Mouse (Mus musculus): ENCODE measurements around the gene Iqsec1. TPM values are rescaled to one million over a fixed set of nuclear protein-coding genes. Genes with fewer than 3 reads are reported as not detected.

Gene Iqsec1
- total and polyA plus RNA-seq, 2 experiments from 2014 or later: 34.5 to 149 TPM

DNA sequence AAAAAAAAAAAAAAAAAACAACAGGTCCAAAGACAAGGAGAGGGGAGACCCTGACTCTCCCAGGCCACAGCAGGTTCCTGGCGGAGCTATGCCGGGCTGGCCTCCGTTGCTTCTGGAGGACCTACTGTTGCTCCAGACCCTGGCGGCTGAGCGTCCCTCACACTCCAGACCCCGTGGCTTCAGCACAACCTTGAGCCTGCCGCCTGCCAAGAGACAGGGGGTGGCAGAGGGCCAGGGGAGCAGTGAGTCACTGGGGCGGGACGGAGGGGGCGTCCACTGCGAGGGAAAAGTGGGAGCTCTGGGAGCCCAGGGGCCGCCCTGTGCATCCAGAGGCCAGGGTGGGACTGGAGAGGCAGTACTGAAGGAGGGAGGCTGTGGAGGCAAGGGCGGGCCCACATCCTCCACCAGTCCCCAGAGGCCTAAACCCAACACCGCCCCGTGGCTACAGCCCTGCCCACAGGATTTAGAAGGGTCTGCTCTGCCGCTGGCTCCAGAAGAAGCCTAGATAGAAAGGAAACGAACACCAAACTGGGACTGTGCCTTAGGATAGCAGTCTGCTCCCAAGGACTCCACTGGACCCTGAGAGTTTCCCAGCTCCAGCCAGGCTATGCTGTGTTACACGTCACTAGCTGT lies 224.4 kb downstream of the Iqsec1 start:
- Histone ChIP-seq H3K4me2 (ENCODE audit: low read depth, low read length, poor library complexity, severe bottlenecking) (no peak overlapping the region), H3K27ac (ENCODE audit: low read depth, low read length) (peak overlapping the region; percentile 32; the same call in 1 of the 2 replicates), H3K4me3 (ENCODE audit: low read depth, low read length) (no peak overlapping the region), H3K4me1 (ENCODE audit: insufficient read depth, low read length) (peaks cover 7% of the 10 kb centered on the region; the same call in 1 of the 2 replicates), H3K9ac (replicated peaks; ENCODE audit: low read length, poor library complexity, severe bottlenecking) (0 out of 2 replicates have a peak overlapping the region, but pooled peaks have one; percentile 1), H3K9me3 (ENCODE audit: low read length) (no peaks in the 10 kb centered on the region), H3K27me3 (ENCODE audit: insufficient read depth, low read length) (no peaks in the 10 kb centered on the region), H3K36me3 (ENCODE audit: insufficient read depth, low read length) (no peaks in the 10 kb centered on the region)
- 34% methylated on average over 18 of the region's 18 CpGs for WGBS
- ATAC-seq (ENCODE audit: low FRiP score): peak; percentile 68
- no peak for TF ChIP-seq CTCF (IDR thresholded peaks at IDR 0.05)
- DNase-seq (ENCODE audit: low spot score): peak; percentile 62

DNA sequence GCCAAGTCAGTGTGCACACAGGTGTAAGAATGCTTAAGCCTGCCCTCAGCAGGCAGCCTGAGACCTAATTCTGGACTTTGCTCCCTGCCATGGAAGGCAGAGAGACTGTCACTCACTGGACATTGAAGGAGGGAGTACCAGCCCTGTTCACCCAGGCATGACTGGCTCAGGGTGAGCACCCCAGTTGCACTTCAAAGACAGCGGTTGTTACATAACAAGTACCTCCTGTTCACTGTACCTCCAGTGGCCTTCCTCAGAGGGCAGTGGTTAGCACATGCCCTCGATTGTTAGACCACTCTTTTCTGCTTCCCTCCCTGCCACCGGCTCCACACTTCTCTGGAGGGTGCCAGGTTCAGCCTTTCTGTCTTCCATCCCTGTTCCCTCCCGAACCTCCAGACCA lies 225.2 kb downstream of the Iqsec1 start:
- DNase-seq (ENCODE audit: low spot score): no peak
- no peak overlapping the region for H3K4me2 ChIP-seq (ENCODE audit: low read depth, low read length, poor library complexity, severe bottlenecking)
- no peak overlapping the region for H3K4me3 ChIP-seq (ENCODE audit: low read depth, low read length)
- WGBS: 71% methylated on average over 4 of the region's 4 CpGs
- no peaks in the 10 kb centered on the region for H3K27me3 ChIP-seq (ENCODE audit: insufficient read depth, low read length)
- H3K9ac ChIP-seq (replicated peaks; ENCODE audit: low read length, poor library complexity, severe bottlenecking): no peak overlapping the region
- no peak for TF ChIP-seq CTCF (IDR thresholded peaks at IDR 0.05)
- H3K9me3 ChIP-seq (ENCODE audit: low read length): no peaks in the 10 kb centered on the region
- peaks cover 3% of the 10 kb centered on the region; the same call in 1 of the 2 replicates for H3K36me3 ChIP-seq (ENCODE audit: insufficient read depth, low read length)
- no peak overlapping the region for H3K27ac ChIP-seq (ENCODE audit: low read depth, low read length)
- H3K4me1 ChIP-seq (ENCODE audit: insufficient read depth, low read length): peaks cover 7% of the 10 kb centered on the region; the same call in 1 of the 2 replicates
- no peak for ATAC-seq (ENCODE audit: low FRiP score)

DNA sequence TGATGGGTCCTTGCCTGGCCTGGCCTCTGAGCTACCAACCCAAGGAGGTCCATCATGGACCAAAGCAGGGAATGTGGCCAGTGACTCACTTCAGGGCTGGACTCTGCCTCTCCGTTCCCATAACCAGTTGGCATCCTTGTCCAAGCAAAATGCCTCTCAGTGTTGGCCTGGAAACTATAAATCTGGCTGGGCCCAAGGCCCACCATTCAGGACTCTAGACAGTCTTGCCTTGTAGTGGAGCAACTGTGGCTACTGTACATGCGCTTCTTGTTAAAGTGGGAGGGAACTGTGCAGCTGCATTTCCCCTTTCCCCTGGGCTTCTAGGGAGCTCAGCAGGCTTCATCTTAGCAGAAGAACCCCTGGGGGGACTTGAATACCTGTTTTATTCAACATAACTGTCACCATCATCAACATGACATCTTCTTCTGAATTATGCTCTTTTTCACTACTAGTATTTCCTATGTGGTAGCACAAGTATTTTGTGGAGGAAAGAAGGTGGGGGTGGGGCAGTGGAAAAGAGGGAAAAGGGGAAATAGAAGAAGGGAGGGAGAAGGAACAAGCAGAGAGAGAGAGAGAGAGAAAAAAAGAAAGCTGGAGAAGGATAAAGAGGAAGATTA lies 226.3 kb downstream of the Iqsec1 start:
- H3K27me3 ChIP-seq (ENCODE audit: insufficient read depth, low read length): no peaks in the 10 kb centered on the region
- H3K4me2 ChIP-seq (ENCODE audit: low read depth, low read length, poor library complexity, severe bottlenecking): no peak overlapping the region
- H3K27ac ChIP-seq (ENCODE audit: low read depth, low read length): no peak overlapping the region
- H3K4me3 ChIP-seq (ENCODE audit: low read depth, low read length): no peak overlapping the region
- 75% methylated on average over 2 of the region's 2 CpGs for WGBS
- no peak for TF ChIP-seq CTCF (IDR thresholded peaks at IDR 0.05)
- H3K9me3 ChIP-seq (ENCODE audit: low read length): no peaks in the 10 kb centered on the region
- H3K9ac ChIP-seq (replicated peaks; ENCODE audit: low read length, poor library complexity, severe bottlenecking): no peak overlapping the region
- H3K36me3 ChIP-seq (ENCODE audit: insufficient read depth, low read length): peaks cover 3% of the 10 kb centered on the region; the same call in 1 of the 2 replicates
- DNase-seq (ENCODE audit: low spot score): peak; percentile 60
- no peak for ATAC-seq (ENCODE audit: low FRiP score)
- peaks cover 7% of the 10 kb centered on the region; the same call in 1 of the 2 replicates for H3K4me1 ChIP-seq (ENCODE audit: insufficient read depth, low read length)

DNA sequence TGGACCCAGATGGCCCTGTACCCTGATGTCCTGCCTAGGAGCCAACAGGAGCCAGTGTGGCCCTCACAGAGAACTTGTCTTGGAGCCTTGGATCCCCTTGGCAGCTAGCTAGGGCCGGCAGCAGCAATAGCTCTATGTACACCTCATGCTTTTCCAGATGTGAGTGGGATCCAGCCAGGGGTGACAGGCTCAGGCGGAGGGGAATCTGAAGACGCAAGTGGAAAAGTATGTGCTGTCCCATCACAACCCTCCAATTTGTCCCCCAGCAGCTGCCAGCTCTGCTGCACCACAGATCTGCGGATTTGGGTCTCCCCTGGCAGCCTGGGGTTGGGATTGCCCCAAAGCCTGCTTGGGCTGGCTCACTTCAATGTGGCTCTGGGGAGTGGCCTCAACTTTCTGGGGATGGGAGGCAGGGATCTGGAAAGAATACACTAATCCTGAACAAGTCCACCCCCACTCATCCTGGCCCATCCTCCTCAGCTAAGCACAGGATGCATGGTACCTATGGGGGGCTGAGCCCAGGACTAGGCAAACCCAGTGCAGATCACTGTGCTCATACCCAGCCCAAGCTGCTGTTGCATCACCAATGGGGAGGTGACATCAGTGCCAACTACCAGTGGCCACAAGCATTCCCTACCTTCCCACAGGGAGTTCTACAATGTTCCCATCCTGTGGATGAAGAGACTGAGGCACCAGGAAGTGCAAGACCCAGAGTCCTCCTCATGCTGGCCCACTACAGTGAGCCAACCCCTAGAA lies 227.0 kb downstream of the Iqsec1 start:
- Histone ChIP-seq H3K4me3 (ENCODE audit: low read depth, low read length) (no peak overlapping the region), H3K4me2 (ENCODE audit: low read depth, low read length, poor library complexity, severe bottlenecking) (no peak overlapping the region), H3K27me3 (ENCODE audit: insufficient read depth, low read length) (no peaks in the 10 kb centered on the region), H3K9me3 (ENCODE audit: low read length) (no peaks in the 10 kb centered on the region), H3K27ac (ENCODE audit: low read depth, low read length) (no peak overlapping the region), H3K36me3 (ENCODE audit: insufficient read depth, low read length) (peaks cover 3% of the 10 kb centered on the region; the same call in 1 of the 2 replicates), H3K9ac (replicated peaks; ENCODE audit: low read length, poor library complexity, severe bottlenecking) (no peak overlapping the region), H3K4me1 (ENCODE audit: insufficient read depth, low read length) (peaks cover 7% of the 10 kb centered on the region; the same call in 1 of the 2 replicates)
- 81% methylated on average over 4 of the region's 4 CpGs for WGBS
- ATAC-seq (ENCODE audit: low FRiP score) (no peak), DNase-seq (ENCODE audit: low spot score) (no peak)
- no peak for TF ChIP-seq CTCF (IDR thresholded peaks at IDR 0.05)

DNA sequence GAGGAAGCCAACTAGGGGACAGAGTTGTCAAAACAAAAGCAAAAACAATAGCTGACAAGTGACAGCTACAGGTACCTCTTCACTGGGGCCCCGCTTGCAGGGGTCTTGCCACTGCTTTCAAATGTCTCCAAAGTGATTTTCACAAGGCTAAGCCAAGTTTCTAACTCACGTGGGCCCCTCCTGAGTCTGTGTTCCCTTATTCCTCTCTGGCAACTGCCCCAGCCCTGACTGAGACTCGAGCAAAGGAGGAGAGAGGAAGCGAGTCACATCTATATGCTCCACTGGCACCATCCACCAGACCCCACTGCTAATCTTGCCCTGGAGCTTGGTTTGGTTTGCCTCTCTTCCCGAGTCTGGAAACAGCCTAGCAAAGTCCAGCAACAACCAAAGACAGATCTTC lies 227.6 kb downstream of the Iqsec1 start:
- no peaks in the 10 kb centered on the region for H3K9me3 ChIP-seq (ENCODE audit: low read length)
- ATAC-seq (ENCODE audit: low FRiP score): no peak
- H3K4me3 ChIP-seq (ENCODE audit: low read depth, low read length): no peak overlapping the region
- peaks cover 3% of the 10 kb centered on the region; the same call in 1 of the 2 replicates for H3K36me3 ChIP-seq (ENCODE audit: insufficient read depth, low read length)
- no peak overlapping the region for H3K9ac ChIP-seq (replicated peaks; ENCODE audit: low read length, poor library complexity, severe bottlenecking)
- 54% methylated on average over 5 of the region's 5 CpGs for WGBS
- H3K27ac ChIP-seq (ENCODE audit: low read depth, low read length): no peak overlapping the region
- no peak for DNase-seq (ENCODE audit: low spot score)
- H3K4me1 ChIP-seq (ENCODE audit: insufficient read depth, low read length): peaks cover 7% of the 10 kb centered on the region; the same call in 1 of the 2 replicates
- no peak for TF ChIP-seq CTCF (IDR thresholded peaks at IDR 0.05)
- no peaks in the 10 kb centered on the region for H3K27me3 ChIP-seq (ENCODE audit: insufficient read depth, low read length)
- H3K4me2 ChIP-seq (ENCODE audit: low read depth, low read length, poor library complexity, severe bottlenecking): no peak overlapping the region
